Mouse (Mus musculus) kidney, postnatal 0 days (tissue): ENCODE data around the gene Imp4. TPM values are rescaled to one million over a fixed set of nuclear protein-coding genes. Genes with fewer than 3 reads are reported as not detected.

Source experiments
- ATAC-seq: fragments of 200-750 bp; cut with Nextera tagmentation; replicated peaks from 2 replicates; pipeline ENCODE4 v1.8.0; 2017; ENCODE audit warnings: low read depth, moderate number of reproducible peaks, moderate TSS enrichment, moderate library complexity; ENCODE audit not compliant: low FRiP score
- DNase-seq: peaks from one replicate; pipeline ENCODE4 v3.0.0-alpha.2; 2016; ENCODE audit warnings: low spot score
- H3K27ac ChIP-seq: fragments of 300-500 bp; sonication (generic); 2 replicates; pipeline ENCODE4 v1.5.1; 2014; ENCODE audit warnings: mild to moderate bottlenecking
- H3K27me3 ChIP-seq: fragments of 300-500 bp; sonication (generic); 2 replicates; pipeline ENCODE4 v1.6.1; 2014; ENCODE audit warnings: low read length, mixed read lengths; ENCODE audit not compliant: insufficient read depth
- H3K36me3 ChIP-seq: fragments of 300-500 bp; sonication (generic); 2 replicates; pipeline ENCODE4 v1.6.1; 2014; ENCODE audit warnings: low read length, mixed read lengths; ENCODE audit not compliant: insufficient read depth
- H3K4me1 ChIP-seq: fragments of 300-500 bp; sonication (generic); replicated peaks from 2 replicates; pipeline ENCODE4 v1.6.1; 2014; ENCODE audit warnings: antibody characterized with exemption, low read length, mixed read lengths; ENCODE audit not compliant: insufficient read depth
- H3K4me2 ChIP-seq: fragments of 300-500 bp; sonication (generic); 2 replicates; pipeline ENCODE4 v1.6.1; 2014; ENCODE audit warnings: mild to moderate bottlenecking, low read length, moderate library complexity, mixed read lengths
- H3K4me3 ChIP-seq: fragments of 300-500 bp; sonication (generic); replicated peaks from 2 replicates; pipeline ENCODE4 v1.5.1; 2014; ENCODE audit warnings: low read depth, low read length
- H3K9ac ChIP-seq: fragments of 300-500 bp; sonication (generic); 2 replicates; pipeline ENCODE4 v1.6.1; 2014; ENCODE audit warnings: low read depth, low read length
- H3K9me3 ChIP-seq: fragments of 300-500 bp; sonication (generic); replicated peaks from 2 replicates; pipeline ENCODE4 v1.6.1; 2016; ENCODE audit warnings: low read length, inconsistent platforms, mixed read lengths
- CTCF ChIP-seq: IDR thresholded peaks from 2 replicates; pipeline ENCODE4 v1.5.1; 2016; ENCODE audit warnings: antibody characterized with exemption, low read depth, mild to moderate bottlenecking, moderate library complexity
- WGBS: fragments of 180-500 bp; shearing (Covaris S2); extraction: QIAGEN DNeasy Blood & Tissue Kit; methylation state at CpG from one replicate; pipeline ENCODE4 v1.1.7; 2014; 5-methylcytosine and 5-hydroxymethylcytosine counted together
- polyA plus RNA-seq: library from polyadenylated mRNA; unstranded; fragments of >200 nt; fragmentation: Nextera tagmentation; extraction: Ambion mirVana; gene quantifications from 2 replicates; pipeline ENCODE4 v1.2.1, GENCODE M21; 2015

Imp4 gene
- polyA plus RNA-seq, 1 experiment from 2014 or later, result 74.9 TPM

- 87% methylated on average over 4 of the region's 4 CpGs for WGBS
- no peaks in the 10 kb centered on the region for H3K27me3 ChIP-seq
- no peaks in the 10 kb centered on the region for H3K36me3 ChIP-seq
- H3K9ac ChIP-seq, result no peak overlapping the region
- no peak overlapping the region for H3K27ac ChIP-seq
- DNase-seq (no peak), ATAC-seq (no peak)
- no peak overlapping the region for H3K4me3 ChIP-seq
- H3K9me3 ChIP-seq, result no peaks in the 10 kb centered on the region
- H3K4me2 ChIP-seq, result no peak overlapping the region
- no peaks in the 10 kb centered on the region for H3K4me1 ChIP-seq
- no peak for TF ChIP-seq CTCF
Measured at GRCm38 (mm10) chr1:34468500-34468899, 28.8 kb downstream of the Imp4 start.

GRCm38 (mm10) chr1:34469801-34470200, 30.1 kb downstream of the Imp4 start:
- Histone ChIP-seq H3K27me3 (no peaks in the 10 kb centered on the region), H3K36me3 (no peaks in the 10 kb centered on the region), H3K27ac (no peak overlapping the region), H3K9me3 (no peaks in the 10 kb centered on the region), H3K4me2 (no peak overlapping the region), H3K4me1 (no peaks in the 10 kb centered on the region), H3K4me3 (no peak overlapping the region), H3K9ac (no peak overlapping the region)
- ATAC-seq, result no peak
- DNase-seq, result no peak
- 82% methylated on average over 5 of the region's 5 CpGs for WGBS
- no peak for TF ChIP-seq CTCF

GRCm38 (mm10) chr1:34472427-34473300, 33.0 kb downstream of the Imp4 start:
- under 1% methylated on average over 39 of the region's 43 CpGs for WGBS
- peak; percentile 51 for DNase-seq
- peak; percentile 64 for ATAC-seq

GRCm38 (mm10) chr1:34478891-34479655, 39.4 kb downstream of the Imp4 start:
- no peaks in the 10 kb centered on the region for H3K36me3 ChIP-seq
- no peak overlapping the region for H3K4me2 ChIP-seq
- no peaks in the 10 kb centered on the region for H3K27me3 ChIP-seq
- DNase-seq (peak; percentile 18), ATAC-seq (no peak)
- no peak overlapping the region for H3K4me3 ChIP-seq
- 25% methylated on average over 11 of the region's 11 CpGs for WGBS
- H3K27ac ChIP-seq, result no peak overlapping the region
- no peak for TF ChIP-seq CTCF
- H3K9ac ChIP-seq, result no peak overlapping the region
- no peaks in the 10 kb centered on the region for H3K9me3 ChIP-seq
- no peaks in the 10 kb centered on the region for H3K4me1 ChIP-seq

More at GRCm38 (mm10) chr1:34472427-34473300, 33.0 kb downstream of the Imp4 start:
- peak overlapping the region; percentile 99 for H3K4me2 ChIP-seq
- H3K27me3 ChIP-seq, result no peaks in the 10 kb centered on the region
- H3K36me3 ChIP-seq, result no peaks in the 10 kb centered on the region
- no peak; the same call in 1 of the 2 replicates for TF ChIP-seq CTCF
- no peaks in the 10 kb centered on the region for H3K9me3 ChIP-seq
- no peaks in the 10 kb centered on the region for H3K4me1 ChIP-seq
- peak overlapping the region; percentile 57 for H3K4me3 ChIP-seq
- H3K27ac ChIP-seq, result no peak overlapping the region
- peak overlapping the region; percentile 54 for H3K9ac ChIP-seq

GRCm38 (mm10) chr1:34480801-34481200, 41.1 kb downstream of the Imp4 start:
- Histone ChIP-seq H3K9me3 (no peaks in the 10 kb centered on the region), H3K9ac (no peak overlapping the region), H3K4me2 (no peak overlapping the region), H3K27me3 (no peaks in the 10 kb centered on the region), H3K4me3 (no peak overlapping the region), H3K36me3 (no peaks in the 10 kb centered on the region), H3K4me1 (peaks cover 7% of the 10 kb centered on the region; the same call in 1 of the 2 replicates), H3K27ac (no peak overlapping the region)
- DNase-seq, result no peak
- no peak for TF ChIP-seq CTCF
- 78% methylated on average over 5 of the region's 5 CpGs for WGBS
- ATAC-seq, result no peak

- Histone ChIP-seq H3K9me3 (no peaks in the 10 kb centered on the region), H3K9ac (no peak overlapping the region), H3K27ac (no peak overlapping the region), H3K4me2 (no peak overlapping the region), H3K4me3 (no peak overlapping the region), H3K36me3 (no peaks in the 10 kb centered on the region), H3K27me3 (no peaks in the 10 kb centered on the region), H3K4me1 (peaks cover 7% of the 10 kb centered on the region; the same call in 1 of the 2 replicates)
- ATAC-seq, result no peak
- DNase-seq, result no peak
- no peak for TF ChIP-seq CTCF
- WGBS, result 56% methylated on average over 5 of the region's 5 CpGs
Measured at GRCm38 (mm10) chr1:34481920-34482669, 42.4 kb downstream of the Imp4 start.
